Mouse (Mus musculus) inflammation-experienced regulatory T-cells (primary cell): ENCODE data around the gene 4930556J24Rik. TPM values are rescaled to one million over a fixed set of nuclear protein-coding genes. Genes with fewer than 3 reads are reported as not detected.

Source experiments
- polyA plus RNA-seq, 2 experiments: library from polyadenylated mRNA; unstranded; fragments of 100-300 nt; shearing (Covaris generic); gene quantifications; one replicate each; pipeline ENCODE4 v1.2.1; 2017

4930556J24Rik gene
- polyA plus RNA-seq, result under 1 TPM; 0.29 to 0.88 TPM

GRCm38 (mm10) chr11:3976678-3977077 is at the start of gene 4930556J24Rik:
4930556J24Rik (minus strand) TSS chr11:3976778.

DNA sequence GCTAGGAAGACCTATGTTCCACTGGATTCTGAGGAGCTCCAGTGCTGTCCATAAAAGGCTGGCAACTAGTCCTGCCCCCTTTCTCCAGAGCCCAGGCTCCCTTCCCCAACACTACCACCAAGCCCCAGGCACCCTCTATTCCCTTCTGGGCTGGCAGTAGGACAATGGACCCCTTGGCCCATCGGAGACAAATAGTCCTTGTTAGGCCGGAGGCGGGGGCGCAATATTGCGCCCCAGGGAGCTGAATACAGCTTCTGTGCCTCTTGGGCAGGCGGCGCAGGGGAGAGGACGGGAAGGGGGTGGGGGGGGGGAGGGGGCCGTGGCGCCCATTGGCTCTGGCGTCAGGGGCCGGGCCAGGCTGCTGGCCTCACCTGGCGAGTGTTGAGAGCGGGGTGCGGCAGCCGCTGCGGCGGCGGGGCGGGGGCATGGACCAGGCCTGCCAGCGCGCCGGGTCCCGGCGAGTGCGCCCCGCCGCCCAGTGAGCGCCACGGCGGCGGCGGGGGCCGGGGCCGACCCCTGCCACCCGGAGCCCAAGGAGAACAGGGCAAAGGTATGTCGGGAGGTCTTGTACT is 6.8 kb upstream of the 4930556J24Rik start, which contains the start of gene Gal3st1:
TSS of gene Gal3st1 (plus strand) at position 346 of the 572 bp plus-strand sequence.

DNA sequence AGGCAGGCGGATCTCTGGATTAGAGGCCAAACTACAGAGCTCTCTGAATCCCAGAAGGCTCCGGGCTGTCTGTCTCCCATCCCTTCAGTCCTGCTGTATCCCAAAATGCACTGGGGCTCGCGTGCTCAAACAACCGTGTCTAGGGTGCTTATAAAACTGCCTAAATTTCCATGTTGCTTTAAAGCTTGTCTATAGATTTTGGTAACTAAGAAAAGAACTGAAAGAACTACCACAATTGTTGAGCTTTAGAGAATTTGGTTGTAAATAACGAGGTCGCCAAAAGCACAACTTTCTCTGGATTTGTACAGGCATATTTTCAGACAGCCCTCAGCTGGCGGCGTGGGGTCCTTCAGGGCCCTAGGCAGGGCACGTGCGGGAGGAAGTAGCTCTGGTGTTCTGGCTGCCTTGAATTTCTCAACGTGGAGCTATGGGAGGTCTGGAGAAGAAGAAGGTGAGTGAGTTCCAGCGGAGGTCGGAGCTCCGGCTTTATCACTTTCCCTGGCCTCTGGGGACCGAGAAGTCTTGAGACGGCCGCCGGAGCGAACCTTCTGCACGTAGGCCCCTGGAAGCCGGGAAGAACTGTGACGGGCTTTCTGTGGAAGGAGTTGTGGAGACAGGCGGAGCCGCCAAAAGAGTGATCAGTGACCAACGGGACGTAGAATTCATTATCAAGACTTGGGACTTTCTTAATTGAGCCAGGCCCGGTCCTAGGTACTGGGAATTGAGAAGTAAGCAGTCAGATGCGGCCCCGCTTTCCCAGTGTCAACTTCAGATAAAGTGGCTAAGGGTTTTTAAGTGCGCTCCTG is 12.8 kb downstream of the 4930556J24Rik start, which contains the start of gene Pes1:
TSS of gene Pes1 (plus strand) at position 366 of the 806 bp plus-strand sequence.

DNA sequence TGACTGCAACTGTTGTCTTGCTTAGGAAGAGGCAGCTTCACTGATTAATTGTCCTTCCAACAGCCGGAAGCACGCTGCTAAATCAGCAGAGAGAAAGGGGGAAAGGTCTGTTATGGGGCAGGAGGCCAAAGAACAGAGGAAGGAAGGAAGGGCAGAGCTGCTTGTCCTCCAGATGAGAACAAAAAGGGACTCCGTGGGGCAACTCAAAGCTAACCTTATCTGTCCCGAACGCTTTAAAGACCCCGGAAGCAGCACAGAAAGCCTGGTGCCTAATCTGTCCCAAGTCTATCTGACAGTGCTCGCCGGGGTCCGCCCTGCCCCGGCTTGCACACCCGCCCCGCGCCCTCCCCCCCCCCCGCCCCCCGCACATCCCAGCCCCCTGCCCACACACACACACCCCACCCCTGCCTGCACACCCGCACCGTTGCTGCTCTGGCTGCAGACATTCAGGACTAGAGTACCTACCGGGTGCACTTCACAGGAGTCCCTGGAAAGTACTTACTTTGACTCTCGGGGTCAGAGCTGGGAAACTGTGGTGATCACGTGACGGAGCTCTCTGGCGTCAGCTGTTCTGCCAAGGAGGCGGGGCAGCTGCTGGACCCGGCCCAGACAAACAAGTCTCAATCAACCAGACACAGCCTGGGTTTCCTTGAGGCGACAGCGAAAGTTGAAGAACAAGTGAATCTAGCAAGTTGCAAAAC is 44.9 kb downstream of the 4930556J24Rik start, which contains the start of gene Tcn2:
TSS of gene Tcn2 (minus strand) at position 649 of the 701 bp plus-strand sequence.

DNA sequence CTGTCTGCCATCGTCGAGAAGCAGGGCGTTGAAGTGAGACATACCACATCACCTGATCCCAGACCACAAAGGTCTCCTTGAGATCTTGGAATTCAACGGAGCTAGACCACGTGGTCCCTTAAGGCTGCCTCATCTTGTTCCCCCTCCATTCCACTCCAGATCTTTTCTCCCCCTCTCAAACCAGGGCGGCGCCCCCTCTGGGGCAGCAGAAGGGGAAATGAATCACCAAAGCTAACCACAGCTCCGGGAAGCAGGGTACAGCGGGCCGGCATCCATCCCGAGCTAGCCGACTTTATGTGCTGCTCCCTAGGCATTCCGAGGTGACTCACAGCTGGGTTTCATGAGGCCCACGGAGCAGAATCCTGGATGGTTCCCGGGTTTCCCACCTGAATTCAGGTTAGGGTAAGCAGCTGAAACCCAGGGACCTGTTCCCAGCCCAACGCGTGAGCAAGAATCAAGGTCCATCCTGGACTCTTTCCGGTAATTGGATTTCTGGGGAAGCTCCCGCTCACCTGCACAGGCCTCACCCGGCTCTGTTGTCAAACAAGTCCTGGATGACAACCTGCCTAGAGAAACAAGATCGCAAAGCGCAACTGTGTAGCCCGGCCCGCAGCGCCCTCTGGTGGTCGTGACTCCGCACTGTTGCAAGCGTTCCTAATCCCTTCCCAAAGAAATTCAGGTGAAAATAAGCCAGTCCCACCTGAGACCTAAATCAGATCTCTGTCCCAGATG is 62.3 kb downstream of the 4930556J24Rik start, which contains the start of gene Slc35e4:
TSS of gene Slc35e4 (minus strand) at position 556 of the 732 bp plus-strand sequence.

DNA sequence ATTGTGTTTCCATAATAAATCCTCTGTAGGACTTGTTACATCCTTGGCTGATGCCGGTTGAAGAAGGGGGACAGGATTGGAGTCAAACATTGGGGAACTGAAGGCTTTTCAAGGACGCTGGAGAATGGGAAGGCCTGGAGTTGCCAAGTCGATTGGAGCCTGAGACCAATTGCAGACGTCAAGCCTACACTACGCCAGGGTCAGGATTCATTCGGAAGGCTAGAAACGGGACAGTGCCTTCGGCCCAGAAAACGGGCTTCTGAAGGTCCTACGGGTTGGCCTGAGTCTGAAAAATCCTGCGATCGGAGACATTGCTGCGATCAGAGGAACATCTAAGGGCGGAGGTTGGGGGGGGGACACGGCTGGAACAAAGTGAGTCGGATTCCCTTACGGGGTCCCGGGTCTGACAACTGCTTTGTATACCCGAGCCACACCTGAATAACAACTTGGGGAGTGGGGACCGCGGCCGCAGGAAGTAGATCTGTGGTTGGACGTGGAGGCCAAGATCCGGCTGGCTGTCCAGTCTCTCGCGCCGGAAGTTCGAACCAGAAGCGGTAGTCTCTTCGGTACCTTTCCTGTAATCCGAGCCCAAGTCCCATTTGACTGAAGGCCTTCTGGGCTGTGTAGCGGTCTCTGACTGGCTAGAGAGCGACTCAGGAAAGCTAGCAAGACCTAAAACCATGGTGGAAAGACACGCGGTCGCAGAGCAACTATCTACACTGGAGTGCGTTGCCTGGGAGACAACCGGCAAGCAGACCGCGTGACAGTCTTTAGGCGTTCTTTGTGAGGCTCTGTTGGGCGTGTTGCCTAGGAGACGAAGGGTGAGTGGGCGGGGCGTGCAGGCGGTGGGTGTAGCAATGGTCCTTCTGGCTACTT is 81.9 kb downstream of the 4930556J24Rik start, which contains the start of the genes 4921536K21Rik and Dusp18:
TSS of gene 4921536K21Rik (minus strand) at position 693 of the 876 bp plus-strand sequence.
TSS of gene Dusp18 (plus strand) at position 835 of the 876 bp plus-strand sequence.

Other genes starting within 250 kb of the 4930556J24Rik start
- 1 to 10 TPM in 1 of 2 experiments, under 1 TPM in 1; 0.22 to 1.0 TPM for gene Osbp2, start 112.9 kb downstream of the 4930556J24Rik start, polyA plus RNA-seq
- gene 4921536K21Rik, start 81.7 kb downstream of the 4930556J24Rik start, polyA plus RNA-seq, result not detected
- under 1 TPM; 0.30 to 0.42 TPM for gene Dusp18, start 81.5 kb downstream of the 4930556J24Rik start, polyA plus RNA-seq
- 1 to 10 TPM; 3.9 to 4.0 TPM for gene Slc35e4, start 62.1 kb downstream of the 4930556J24Rik start, polyA plus RNA-seq
- 10 to 100 TPM; 17.7 to 51.7 TPM for gene Tcn2, start 44.6 kb downstream of the 4930556J24Rik start, polyA plus RNA-seq
- 10 to 100 TPM; 73.5 to 86.3 TPM for gene Pes1, start 12.8 kb downstream of the 4930556J24Rik start, polyA plus RNA-seq
- 1 to 10 TPM in 1 of 2 experiments, under 1 TPM in 1; 0.33 to 1.8 TPM for gene Gal3st1, start 6.9 kb upstream of the 4930556J24Rik start, polyA plus RNA-seq
- gene Sec14l4, start 54.7 kb upstream of the 4930556J24Rik start, polyA plus RNA-seq, result under 1 TPM in 1 of 2 experiments, not detected in 1; 0.75 TPM
- gene Sec14l3, start 88.1 kb upstream of the 4930556J24Rik start, polyA plus RNA-seq, result 1 to 10 TPM in 1 of 2 experiments, under 1 TPM in 1; 0.19 to 1.5 TPM
- gene Mtfp1, start 118.7 kb upstream of the 4930556J24Rik start, polyA plus RNA-seq, result 1 to 10 TPM; 1.9 to 4.1 TPM
- gene Sec14l2, start 146.6 kb upstream of the 4930556J24Rik start, polyA plus RNA-seq, result 1 to 10 TPM in 1 of 2 experiments, under 1 TPM in 1; 0.77 to 2.8 TPM
- gene Rnf215, start 158.4 kb upstream of the 4930556J24Rik start, polyA plus RNA-seq, result 10 to 100 TPM; 43.2 to 52.4 TPM
- gene Ccdc157, start 183.5 kb upstream of the 4930556J24Rik start, polyA plus RNA-seq, result 1 to 10 TPM; 4.4 to 9.4 TPM
- 10 to 100 TPM; 69.4 to 69.8 TPM for gene Sf3a1, start 183.6 kb upstream of the 4930556J24Rik start, polyA plus RNA-seq
- gene Tbc1d10a, start 210.0 kb upstream of the 4930556J24Rik start, polyA plus RNA-seq, result 100 to 1,000 TPM; 110 to 134 TPM
- 10 to 100 TPM; 45.3 to 46.4 TPM for gene Castor1, start 241.4 kb upstream of the 4930556J24Rik start, polyA plus RNA-seq